Mouse (Mus musculus) adrenal gland (tissue): ENCODE measurements around the gene Fyn.

Experiments used
- intact Hi-C: fragments of 180-260 bp; cut with DNase I; formaldehyde crosslinking; loops from one replicate; pipeline ENCODE4 v1.15.1; 2025

Gene Fyn

GRCm38 (mm10) chr10:39590629-39591028 lies 222.0 kb downstream of the Fyn start:
- intact Hi-C loops = no loop called here

GRCm38 (mm10) chr10:39592501-39592900 lies 223.8 kb downstream of the Fyn start:
- intact Hi-C loops = no loop called here

- intact Hi-C loops = no loop called here
Measured at GRCm38 (mm10) chr10:39594716-39595115, 226.1 kb downstream of the Fyn start.

GRCm38 (mm10) chr10:39595862-39596261 lies 227.2 kb downstream of the Fyn start:
- intact Hi-C loops = no loop called here

- intact Hi-C loops = no loop called here
Measured at GRCm38 (mm10) chr10:39597116-39597791, 228.6 kb downstream of the Fyn start.

GRCm38 (mm10) chr10:39597792-39598183 lies 229.1 kb downstream of the Fyn start:
- intact Hi-C loops = no loop called here

- intact Hi-C loops = no loop called here
Measured at GRCm38 (mm10) chr10:39599601-39600000, 230.9 kb downstream of the Fyn start.

- intact Hi-C loops = no loop called here
Measured at GRCm38 (mm10) chr10:39600115-39600514, 231.5 kb downstream of the Fyn start.

- intact Hi-C loops = no loop called here
Measured at GRCm38 (mm10) chr10:39601068-39601467, 232.4 kb downstream of the Fyn start.

GRCm38 (mm10) chr10:39606434-39606833 lies 237.8 kb downstream of the Fyn start:
- intact Hi-C loops = no loop called here

GRCm38 (mm10) chr10:39611234-39611633 lies 242.6 kb downstream of the Fyn start:
- intact Hi-C loops = loop anchor here (5.0 kb wide), 2 partner anchors 39 to 69 kb away; no protein-coding TSS in a partner anchor

- intact Hi-C loops = loop anchor here (5.0 kb wide), 2 partner anchors 40 to 70 kb away; no protein-coding TSS in a partner anchor
Measured at GRCm38 (mm10) chr10:39612131-39612530, 243.5 kb downstream of the Fyn start.

- intact Hi-C loops = loop anchor here (5.0 kb wide), 2 partner anchors 40 to 70 kb away; no protein-coding TSS in a partner anchor
Measured at GRCm38 (mm10) chr10:39612633-39612988, 244.0 kb downstream of the Fyn start, which contains the start of gene Traf3ip2. TSS of gene Traf3ip2 (plus strand) at chr10:39612934.

- intact Hi-C loops = loop anchor here (5.0 kb wide), 2 partner anchors 41 to 71 kb away; no protein-coding TSS in a partner anchor
Measured at GRCm38 (mm10) chr10:39612989-39613831, 244.6 kb downstream of the Fyn start.

- intact Hi-C loops = loop anchor here (5.0 kb wide), 2 partner anchors 42 to 72 kb away; no protein-coding TSS in a partner anchor
Measured at GRCm38 (mm10) chr10:39613973-39614372, 245.3 kb downstream of the Fyn start.

GRCm38 (mm10) chr10:39614676-39615075 lies 246.0 kb downstream of the Fyn start:
- intact Hi-C loops = loop anchor here (5.0 kb wide), 2 partner anchors 42 to 72 kb away; no protein-coding TSS in a partner anchor
